Mouse (Mus musculus) limb, embryonic 14.5 days (tissue): ENCODE measurements around the gene Casp7. TPM values are rescaled to one million over a fixed set of nuclear protein-coding genes. Genes with fewer than 3 reads are reported as not detected.

Experiments
- ATAC-seq: fragments of 200-750 bp; cut with Nextera tagmentation; 2 replicates; pipeline ENCODE4 v1.8.0; 2017; ENCODE audit warnings: low read depth, moderate number of reproducible peaks, moderate TSS enrichment; ENCODE audit not compliant: low FRiP score
- DNase-seq: peaks from one replicate; pipeline ENCODE4 v3.0.0-alpha.2; 2015; ENCODE audit warnings: low spot score
- H3K27ac ChIP-seq: fragments of 300-500 bp; sonication (generic); replicated peaks from 2 replicates; pipeline ENCODE4 v1.5.1; 2014; ENCODE audit warnings: low read depth, mild to moderate bottlenecking, low read length, moderate library complexity, mixed read lengths
- H3K27me3 ChIP-seq: fragments of 300-500 bp; sonication (generic); 2 replicates; pipeline ENCODE4 v1.6.1; 2014; ENCODE audit warnings: low read length, mixed read lengths; ENCODE audit not compliant: control insufficient read depth, insufficient read depth
- H3K36me3 ChIP-seq: fragments of 300-500 bp; sonication (generic); 2 replicates; pipeline ENCODE4 v1.6.1; 2014; ENCODE audit warnings: mild to moderate bottlenecking, low read length, moderate library complexity, mixed read lengths; ENCODE audit not compliant: control insufficient read depth, insufficient read depth
- H3K4me1 ChIP-seq: fragments of 300-500 bp; sonication (generic); 2 replicates; pipeline ENCODE4 v1.6.1; 2014; ENCODE audit warnings: antibody characterized with exemption, low read length, mixed read lengths; ENCODE audit not compliant: control insufficient read depth, insufficient read depth
- H3K4me2 ChIP-seq: fragments of 300-500 bp; sonication (generic); replicated peaks from 2 replicates; pipeline ENCODE4 v1.6.1; 2014; ENCODE audit warnings: low read depth, mild to moderate bottlenecking, low read length, moderate library complexity; ENCODE audit not compliant: severe bottlenecking
- H3K4me3 ChIP-seq: fragments of 300-500 bp; sonication (generic); replicated peaks from 2 replicates; pipeline ENCODE4 v1.5.1; 2014; ENCODE audit warnings: low read length
- H3K9ac ChIP-seq: fragments of 300-500 bp; sonication (generic); 2 replicates; pipeline ENCODE4 v1.6.1; 2014; ENCODE audit warnings: mild to moderate bottlenecking, low read depth, low read length, moderate library complexity; ENCODE audit not compliant: severe bottlenecking
- H3K9me3 ChIP-seq: fragments of 300-500 bp; sonication (generic); 2 replicates; pipeline ENCODE4 v1.6.1; 2016; ENCODE audit warnings: low read length; ENCODE audit not compliant: control insufficient read depth
- POLR2A ChIP-seq: fragments of 200-500 bp; IDR thresholded peaks from 2 replicates; pipeline ENCODE4 v1.8.0; 2012; ENCODE audit warnings: inconsistent platforms, mild to moderate bottlenecking, moderate library complexity, borderline replicate concordance; ENCODE audit not compliant: insufficient read depth, insufficient read length; ENCODE audit errors: extremely low read depth
- WGBS: fragments of 180-500 bp; shearing (Covaris S2); extraction: QIAGEN DNeasy Blood & Tissue Kit; methylation state at CpG from one replicate; pipeline ENCODE4 v1.1.7; 2014; 5-methylcytosine and 5-hydroxymethylcytosine counted together
- polyA plus RNA-seq, 2 experiments: library from polyadenylated mRNA; depleted of rRNA in 1 of 2; stranded (reverse) in 1 of 2; unstranded in 1 of 2; fragments of >200 nt; fragmentation: Nextera tagmentation in 1 of 2; extraction: Ambion mirVana in 1 of 2; gene quantifications; 2 replicates each; pipeline versions ENCODE4 v1.2.1 to v1.2.3; 2012 to 2014

The Casp7 gene
- polyA plus RNA-seq, 2 experiments: 18.6 to 23.7 TPM

- H3K4me1 ChIP-seq: 0 out of 2 replicates have a peak, but pooled peaks cover 3% of the 10 kb centered on the region
- TF ChIP-seq POLR2A: no peak
- no peak overlapping the region for H3K4me3 ChIP-seq
- H3K9me3 ChIP-seq: no peaks in the 10 kb centered on the region
- no peak overlapping the region for H3K9ac ChIP-seq
- no peak overlapping the region for H3K27ac ChIP-seq
- DNase-seq (no peak), ATAC-seq (no peak)
- no peaks in the 10 kb centered on the region for H3K27me3 ChIP-seq
- WGBS: 61% methylated on average over 13 of the region's 13 CpGs
- H3K4me2 ChIP-seq: no peak overlapping the region
- no peaks in the 10 kb centered on the region for H3K36me3 ChIP-seq
Measured at GRCm38 (mm10) chr19:56484630-56485375, 87.9 kb downstream of the Casp7 start.

- no peak for DNase-seq
- WGBS: 48% methylated on average over 13 of the region's 13 CpGs
- Histone ChIP-seq H3K4me3 (no peak overlapping the region), H3K9me3 (no peaks in the 10 kb centered on the region), H3K36me3 (no peaks in the 10 kb centered on the region), H3K27ac (no peak overlapping the region), H3K27me3 (no peaks in the 10 kb centered on the region), H3K4me1 (0 out of 2 replicates have a peak, but pooled peaks cover 3% of the 10 kb centered on the region), H3K9ac (no peak overlapping the region), H3K4me2 (no peak overlapping the region)
- TF ChIP-seq POLR2A: no peak
- ATAC-seq: no peak
Measured at GRCm38 (mm10) chr19:56485376-56486271, 88.7 kb downstream of the Casp7 start.

GRCm38 (mm10) chr19:56486926-56487325, 90.0 kb downstream of the Casp7 start:
- no peak overlapping the region for H3K4me3 ChIP-seq

DNA sequence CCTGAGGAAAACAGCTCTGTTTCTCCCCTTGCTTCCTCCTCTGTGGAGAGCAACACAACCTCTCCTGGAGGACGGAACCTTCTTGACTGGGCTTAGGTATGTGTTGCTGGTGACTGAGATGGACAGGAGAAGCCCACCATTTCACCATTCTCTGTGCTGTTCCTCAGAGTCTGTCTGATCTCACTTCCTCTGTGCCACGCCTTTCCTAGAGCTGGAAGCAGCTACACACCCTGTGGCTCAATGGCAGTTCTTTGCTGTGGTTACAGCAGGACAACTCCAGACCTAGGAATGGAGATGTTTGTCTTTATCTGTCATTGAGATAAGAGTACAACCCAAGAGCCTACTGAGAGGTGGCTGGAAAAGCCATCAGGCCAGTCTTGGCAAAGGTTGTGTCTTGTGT, 90.4 kb downstream of the Casp7 start:
- DNase-seq: no peak
- Histone ChIP-seq H3K4me1 (0 out of 2 replicates have a peak, but pooled peaks cover 3% of the 10 kb centered on the region), H3K36me3 (no peaks in the 10 kb centered on the region), H3K4me3 (no peak overlapping the region), H3K9me3 (no peaks in the 10 kb centered on the region), H3K9ac (no peak overlapping the region), H3K4me2 (no peak overlapping the region), H3K27me3 (no peaks in the 10 kb centered on the region), H3K27ac (no peak overlapping the region)
- no peak for TF ChIP-seq POLR2A
- 82% methylated on average over 2 of the region's 2 CpGs for WGBS
- no peak for ATAC-seq

More at GRCm38 (mm10) chr19:56486926-56487325, 90.0 kb downstream of the Casp7 start:
- Histone ChIP-seq H3K27ac (no peak overlapping the region), H3K9ac (no peak overlapping the region), H3K4me2 (no peak overlapping the region), H3K9me3 (no peaks in the 10 kb centered on the region), H3K27me3 (no peaks in the 10 kb centered on the region), H3K36me3 (no peaks in the 10 kb centered on the region), H3K4me1 (0 out of 2 replicates have a peak, but pooled peaks cover 3% of the 10 kb centered on the region)
- ATAC-seq: no peak
- no peak for DNase-seq
- no peak for TF ChIP-seq POLR2A
- WGBS: 88% methylated on average over 7 of the region's 7 CpGs

- DNase-seq (no peak), ATAC-seq (no peak)
- Histone ChIP-seq H3K9me3 (no peaks in the 10 kb centered on the region), H3K4me3 (no peak overlapping the region), H3K4me1 (no peaks in the 10 kb centered on the region), H3K9ac (no peak overlapping the region), H3K27me3 (no peaks in the 10 kb centered on the region), H3K36me3 (no peaks in the 10 kb centered on the region), H3K27ac (no peak overlapping the region), H3K4me2 (no peak overlapping the region)
- 58% methylated on average over 6 of the region's 6 CpGs for WGBS
- TF ChIP-seq POLR2A: no peak
Measured at GRCm38 (mm10) chr19:56489601-56490000, 92.7 kb downstream of the Casp7 start.

Other genes starting within 250 kb of the Casp7 start
- 0.63 TPM in 1 of 2 replicates, not detected in the other for gene Habp2, start 110.0 kb upstream of the Casp7 start, polyA plus RNA-seq (2012; rRNA removed)
- 0.10 TPM in 1 of 2 replicates, not detected in the other for gene Habp2, start 110.0 kb upstream of the Casp7 start, polyA plus RNA-seq (2014; fragmentation: Nextera tagmentation; extraction: Ambion mirVana)
- gene Nrap, start 7.1 kb upstream of the Casp7 start, polyA plus RNA-seq (2012; rRNA removed): 2.3 and 2.8 TPM in 2 replicates
- 1.6 and 2.1 TPM in 2 replicates for gene Nrap, start 7.1 kb upstream of the Casp7 start, polyA plus RNA-seq (2014; fragmentation: Nextera tagmentation; extraction: Ambion mirVana)
- 0.24 and 0.26 TPM in 2 replicates for gene Plekhs1, start 64.5 kb downstream of the Casp7 start, polyA plus RNA-seq (2012; rRNA removed)
- gene Plekhs1, start 64.5 kb downstream of the Casp7 start, polyA plus RNA-seq (2014; fragmentation: Nextera tagmentation; extraction: Ambion mirVana): 0.37 TPM in 1 of 2 replicates, not detected in the other
- 12.2 and 14.7 TPM in 2 replicates for gene Dclre1a, start 151.1 kb downstream of the Casp7 start, polyA plus RNA-seq (2012; rRNA removed)
- 19.7 and 22.6 TPM in 2 replicates for gene Dclre1a, start 151.1 kb downstream of the Casp7 start, polyA plus RNA-seq (2014; fragmentation: Nextera tagmentation; extraction: Ambion mirVana)
- 14.0 and 15.0 TPM in 2 replicates for gene Nhlrc2, start 151.1 kb downstream of the Casp7 start, polyA plus RNA-seq (2012; rRNA removed)
- 14.8 and 15.3 TPM in 2 replicates for gene Nhlrc2, start 151.1 kb downstream of the Casp7 start, polyA plus RNA-seq (2014; fragmentation: Nextera tagmentation; extraction: Ambion mirVana)